Mouse (Mus musculus): ENCODE results near the gene Tmem100.

Tmem100 gene

DNA sequence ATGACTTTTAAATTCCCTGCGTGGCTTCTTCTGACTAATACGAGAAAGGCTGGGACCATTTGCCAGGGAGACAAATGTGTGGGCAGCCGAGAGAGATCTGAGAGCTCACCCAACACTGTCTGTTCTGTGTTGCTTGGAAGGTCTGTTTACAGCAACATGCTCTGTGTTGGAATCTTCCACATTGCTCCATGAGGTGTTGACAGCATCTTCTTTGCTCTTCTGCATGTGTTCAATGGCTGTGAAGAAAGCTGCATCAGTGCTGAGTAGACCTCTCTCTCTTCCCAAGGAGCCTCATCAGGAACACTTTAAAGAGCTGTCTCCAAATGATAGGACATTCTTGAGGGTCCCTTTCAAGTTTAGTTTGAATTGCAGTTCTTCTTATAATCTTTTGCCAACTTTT lies 32.5 kb downstream of the Tmem100 start:
- no peak for DNase-seq (ENCODE audit: low spot score)

DNA sequence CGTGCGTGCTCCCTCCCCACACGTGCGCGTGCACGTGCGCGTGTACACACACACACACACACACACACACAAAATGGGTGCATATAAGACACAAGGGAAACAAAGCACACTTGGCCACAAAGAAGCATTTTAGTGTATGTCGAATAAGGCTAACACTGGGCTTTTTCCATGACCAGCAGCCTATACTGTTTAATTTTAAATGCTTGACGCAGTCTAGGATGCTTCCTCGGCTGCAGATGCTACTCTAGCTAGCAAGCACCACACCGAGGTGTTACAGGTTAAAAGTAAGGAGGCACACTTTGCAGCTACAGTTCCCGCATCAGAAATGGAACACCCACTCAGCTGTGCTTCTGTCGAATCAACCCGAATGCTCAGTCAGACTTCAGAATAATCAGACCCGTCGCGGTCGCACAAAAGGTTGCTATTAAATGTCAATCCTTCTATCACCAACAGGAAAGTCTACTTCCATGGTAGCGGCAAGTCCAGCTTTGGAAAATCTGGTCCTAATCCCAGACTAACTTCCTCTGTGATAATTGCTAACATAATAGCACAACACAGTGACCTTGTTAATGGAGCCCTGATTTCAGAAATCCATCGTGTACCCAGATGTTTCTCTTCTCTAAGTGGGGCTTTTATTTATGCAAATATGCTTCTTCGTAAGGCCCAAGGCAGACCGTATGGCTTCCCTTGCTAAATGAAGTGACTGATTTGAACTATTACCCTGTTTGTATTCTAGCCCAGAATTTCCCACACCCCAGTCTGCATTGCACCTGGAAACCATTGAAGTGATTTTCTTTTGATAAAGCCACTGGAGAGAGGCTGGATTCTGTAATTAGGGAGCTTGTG lies 36.5 kb downstream of the Tmem100 start:
- DNase-seq (ENCODE audit: low spot score), result no peak

DNA sequence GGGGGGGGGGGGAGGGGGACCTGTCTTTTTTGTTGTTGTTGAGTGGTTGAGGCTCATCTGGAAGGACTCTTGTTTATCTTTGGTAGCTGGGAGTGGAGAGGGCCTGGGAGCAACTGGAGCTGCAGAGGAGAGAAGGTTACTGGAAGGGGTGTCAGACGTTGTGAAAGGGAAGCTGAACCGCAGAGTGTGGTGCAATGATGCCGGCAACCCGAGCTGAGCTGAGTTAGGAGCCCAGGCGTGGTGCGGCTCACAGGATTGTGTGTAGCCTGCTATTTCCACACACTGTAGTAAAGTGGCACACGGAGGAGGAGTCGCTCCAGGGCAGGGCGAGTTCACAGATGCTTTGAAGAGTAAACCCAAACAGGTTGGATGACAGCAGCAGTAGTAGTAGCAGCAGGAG lies 41.6 kb downstream of the Tmem100 start:
- no peak for DNase-seq (ENCODE audit: low spot score)

DNA sequence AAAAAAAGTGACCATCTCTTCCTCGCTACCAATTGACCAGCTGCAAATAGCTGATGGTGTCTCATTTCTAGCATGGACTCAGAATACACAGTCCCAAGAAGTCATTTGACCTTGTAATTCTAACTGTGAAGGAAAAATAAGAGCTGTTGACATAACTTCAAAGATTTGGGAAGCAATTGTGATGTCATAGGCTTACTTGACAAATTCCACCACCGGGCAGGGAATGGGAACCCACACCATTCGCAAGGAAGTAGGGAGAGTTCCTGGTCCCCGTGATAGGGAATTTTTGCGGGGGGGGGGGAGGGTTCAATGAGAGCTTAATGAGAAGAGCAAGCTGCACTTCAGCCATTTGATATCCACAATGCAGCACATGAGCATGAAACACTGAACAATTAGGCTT lies 43.1 kb downstream of the Tmem100 start:
- DNase-seq (ENCODE audit: low spot score), result no peak

DNA sequence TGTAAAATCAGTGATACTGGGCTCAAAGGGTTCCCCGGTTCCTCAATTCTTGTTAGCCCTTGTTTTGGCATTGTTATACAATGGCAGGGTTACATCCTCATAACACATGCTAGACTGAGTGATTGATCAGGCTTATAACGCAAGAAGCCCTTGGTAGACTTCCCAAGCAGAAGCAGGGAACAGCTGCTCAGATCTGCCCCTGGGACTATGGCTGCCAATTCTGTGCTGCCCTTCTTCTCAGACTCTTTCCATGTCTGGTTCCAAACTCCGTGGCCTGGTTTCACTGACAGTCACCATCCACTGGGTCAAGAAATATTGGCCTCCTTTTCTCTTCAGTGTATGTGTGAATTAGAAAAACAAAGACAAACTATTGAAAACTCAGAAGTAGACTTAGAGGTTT lies 46.5 kb downstream of the Tmem100 start:
- no peak for DNase-seq (ENCODE audit: low spot score)

DNA sequence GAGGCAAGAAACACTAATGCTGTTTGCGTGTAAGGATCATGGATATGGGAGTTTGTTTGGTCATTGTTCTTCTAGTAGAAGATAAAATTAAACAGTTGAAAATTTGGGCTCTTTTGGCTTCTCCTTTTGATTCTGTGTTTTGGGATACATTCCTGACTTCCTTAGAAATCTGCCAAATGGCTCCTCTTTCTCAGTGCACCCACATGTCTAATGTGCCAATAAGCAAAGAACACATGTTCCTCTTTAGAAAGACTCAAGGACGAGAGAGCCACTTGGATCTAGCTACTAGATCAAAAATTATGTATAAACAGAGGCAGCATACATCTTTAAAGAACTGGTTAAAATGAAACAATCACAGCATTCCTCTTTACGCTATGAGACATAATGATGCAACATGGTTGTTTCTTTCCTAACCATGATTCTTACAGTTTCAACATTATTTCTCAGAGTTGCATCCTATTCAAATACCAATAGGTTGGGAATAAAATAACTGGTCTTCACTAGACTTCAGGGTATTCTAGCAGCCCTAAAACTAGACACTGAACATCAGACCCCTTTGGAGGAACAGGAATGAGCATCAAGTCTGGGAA lies 50.6 kb downstream of the Tmem100 start:
- no peak for DNase-seq (ENCODE audit: low spot score)

DNA sequence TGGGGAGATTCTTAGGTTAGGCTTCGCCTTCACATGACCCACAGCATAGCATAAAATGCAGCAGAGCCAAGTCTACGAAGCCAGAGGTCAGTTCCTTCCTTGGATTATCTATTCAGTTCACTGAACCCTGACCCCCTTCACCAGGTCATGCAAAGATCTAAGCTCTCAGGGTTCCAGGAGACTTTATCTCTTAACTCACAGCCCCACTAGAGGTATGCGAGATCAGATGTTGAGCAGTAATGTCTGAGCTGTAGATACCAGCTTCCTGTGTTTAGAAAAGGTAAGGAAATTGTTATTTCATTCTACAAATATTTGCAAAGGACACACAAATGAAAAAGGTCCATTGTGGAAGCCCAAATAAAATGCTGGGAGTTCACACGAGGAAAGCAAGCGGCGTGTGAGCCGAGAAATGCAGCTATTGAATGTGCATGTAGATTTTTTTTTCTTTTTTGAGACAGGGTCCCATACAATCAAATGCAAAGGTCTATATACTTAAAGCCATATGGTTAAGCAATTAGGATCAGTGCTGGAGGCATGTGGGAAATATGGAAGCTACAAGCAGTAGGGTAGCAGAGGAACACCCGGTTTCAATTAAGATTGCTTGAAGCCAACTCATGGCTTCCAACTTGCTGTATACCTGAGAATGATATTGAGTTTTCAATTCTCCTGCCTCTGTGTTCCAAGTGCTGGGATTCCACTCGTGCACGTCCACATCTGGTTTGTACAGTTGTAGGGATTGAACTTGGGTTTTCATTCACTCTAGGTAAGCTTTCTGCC lies 51.9 kb downstream of the Tmem100 start:
- no peak for DNase-seq (ENCODE audit: low spot score)

DNA sequence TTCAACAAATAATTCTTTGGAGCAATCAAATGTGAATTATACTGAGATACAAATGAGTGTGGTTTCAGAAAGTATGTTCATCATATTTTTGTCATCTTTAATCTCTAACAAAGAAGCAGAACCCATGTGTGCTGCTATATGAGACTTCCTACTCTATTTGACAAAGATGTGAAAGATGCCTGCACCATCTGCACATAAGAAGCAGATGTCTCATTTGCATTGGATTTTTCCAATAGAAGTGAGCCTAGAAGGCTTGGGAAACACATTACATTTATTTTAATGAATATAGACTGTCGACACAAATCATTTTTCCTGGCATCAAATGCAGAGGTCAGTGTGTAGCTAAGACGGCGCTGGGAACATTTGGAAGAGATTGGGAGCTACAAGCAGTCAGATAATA lies 52.9 kb downstream of the Tmem100 start:
- DNase-seq (ENCODE audit: low spot score), result no peak

DNA sequence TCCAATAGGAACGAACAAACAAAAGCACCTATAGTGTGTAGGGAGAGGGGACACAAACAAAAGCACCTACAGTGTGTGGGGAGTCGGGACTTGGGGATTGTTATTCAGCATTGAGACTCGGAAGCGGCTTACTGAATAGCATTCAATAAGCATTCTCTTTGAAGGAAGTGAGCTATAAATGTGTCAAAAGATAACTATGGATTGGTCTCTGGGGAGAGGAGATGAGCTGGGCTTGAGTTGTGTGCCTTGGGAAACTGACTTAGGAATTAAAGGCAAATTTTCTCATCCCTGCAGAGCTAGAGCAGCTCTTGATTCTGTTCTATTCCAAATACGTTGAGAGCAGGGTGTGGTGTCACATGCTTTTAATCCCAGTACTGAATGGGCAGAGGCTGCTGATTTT lies 54.0 kb downstream of the Tmem100 start:
- DNase-seq (ENCODE audit: low spot score), result no peak

Data from urinary bladder, postnatal 10 days (tissue).